Mouse (Mus musculus) embryonic fibroblast, embryonic 13.5 days (primary cell): Measurements from ENCODE around the gene Ada.
A peak's percentile ranks its signal among the peaks of the same experiment; 100 is the strongest.

Source experiments
- CTCF ChIP-seq: IDR thresholded peaks from 2 replicates; pipeline ENCODE4 v1.5.1; 2011; ENCODE audit warnings: mild to moderate bottlenecking, control low read depth, low read length, moderate library complexity, borderline replicate concordance; ENCODE audit not compliant: insufficient read depth
- POLR2A ChIP-seq: IDR thresholded peaks from 2 replicates; pipeline ENCODE4 v1.6.1; 2011; ENCODE audit warnings: low read depth, mild to moderate bottlenecking, control low read depth, low read length, moderate library complexity

DNA sequence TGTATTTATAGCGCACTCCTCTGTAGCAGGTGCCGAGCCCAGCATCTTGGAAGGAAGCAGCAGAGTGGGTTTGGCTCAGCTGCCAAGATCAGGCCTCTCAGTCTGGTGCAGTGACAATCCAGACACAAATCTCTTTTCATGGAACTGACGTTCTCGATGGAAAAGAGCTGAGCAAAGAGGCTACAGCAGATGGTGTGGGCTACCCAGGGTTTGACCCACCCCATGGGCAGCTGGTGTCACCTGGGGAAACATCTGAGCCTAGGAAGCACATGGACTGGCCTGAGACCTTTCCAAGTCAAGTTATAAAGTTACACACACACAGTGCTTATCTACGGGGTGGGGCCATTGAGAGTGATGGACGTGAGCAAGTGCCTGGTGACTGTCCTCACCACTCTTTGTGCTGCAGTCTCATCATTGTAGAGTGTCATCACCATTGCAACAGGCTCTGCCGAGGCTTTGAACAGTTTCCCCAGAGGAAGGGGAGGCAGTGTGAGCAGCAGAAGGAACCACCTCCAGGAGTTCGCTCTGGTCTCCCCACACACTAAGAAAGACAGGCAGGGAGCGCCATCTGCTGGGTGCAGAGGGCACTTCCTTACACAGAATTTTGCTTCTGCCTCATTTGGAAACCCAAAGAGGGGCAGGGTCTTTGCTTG, 31.0 kb downstream of the Ada start:
- TF ChIP-seq CTCF (peak; percentile 85), POLR2A (no peak)
